Mouse (Mus musculus) heart, adult 2 months (tissue): ENCODE data around the gene Mfsd13b.

Source experiments
- CTCF ChIP-seq: fragments of 200-600 bp; IDR thresholded peaks from 2 replicates; pipeline ENCODE4 v1.8.1; 2022; ENCODE audit warnings: antibody characterized with exemption, mild to moderate bottlenecking, moderate library complexity
- EP300 ChIP-seq: fragments of 200-500 bp; IDR thresholded peaks from 2 replicates; pipeline ENCODE4 v1.6.1; 2011; ENCODE audit warnings: low read depth, low read length, control low read depth; ENCODE audit not compliant: insufficient read depth
- POLR2A ChIP-seq: fragments of 200-500 bp; IDR thresholded peaks from 2 replicates; pipeline ENCODE4 v1.6.1; 2011; ENCODE audit warnings: mild to moderate bottlenecking, low read depth, low read length, control low read depth; ENCODE audit not compliant: insufficient read depth

GRCm38 (mm10) chr7:121047624-121048023 is 65.3 kb downstream of the Mfsd13b start:
- TF ChIP-seq CTCF (no peak), EP300 (no peak), POLR2A (no peak)
